Mouse (Mus musculus): ENCODE results near the gene Bik. TPM values are rescaled to one million over a fixed set of nuclear protein-coding genes. Genes with fewer than 3 reads are reported as not detected.

Gene Bik
- total and polyA plus RNA-seq, 2 experiments from 2014 or later = 0.16 to 1.3 TPM

- H3K4me2 ChIP-seq (ENCODE audit: low read depth, low read length) = no peak overlapping the region
- no peak for DNase-seq (ENCODE audit: low spot score)
- no peaks in the 10 kb centered on the region for H3K27me3 ChIP-seq (ENCODE audit: insufficient read depth, low read length)
- no peak overlapping the region for H3K4me3 ChIP-seq (ENCODE audit: low read length)
- H3K9me3 ChIP-seq (ENCODE audit: low read length) = no peaks in the 10 kb centered on the region
- TF ChIP-seq CTCF (IDR thresholded peaks at IDR 0.05; ENCODE audit: low read depth) = no peak
- no peak overlapping the region for H3K27ac ChIP-seq
- ATAC-seq = no peak
- WGBS = 46% methylated on average over 5 of the region's 5 CpGs
- H3K36me3 ChIP-seq (ENCODE audit: insufficient read depth, low read length) = no peaks in the 10 kb centered on the region
- peaks cover 12% of the 10 kb centered on the region; the same call in 1 of the 2 replicates for H3K4me1 ChIP-seq (ENCODE audit: insufficient read depth, low read length)
- H3K9ac ChIP-seq (replicated peaks; ENCODE audit: low read length) = no peak overlapping the region
Measured at GRCm38 (mm10) chr15:83560941-83561477, 34.3 kb downstream of the Bik start.

- peak overlapping the region; percentile 67 for H3K4me2 ChIP-seq (ENCODE audit: low read depth, low read length)
- no peak for TF ChIP-seq CTCF (IDR thresholded peaks at IDR 0.05; ENCODE audit: low read depth)
- DNase-seq (ENCODE audit: low spot score) (peak; percentile 77), ATAC-seq (peak; percentile 68; the same call in 1 of the 2 replicates)
- no peaks in the 10 kb centered on the region for H3K27me3 ChIP-seq (ENCODE audit: insufficient read depth, low read length)
- H3K4me1 ChIP-seq (ENCODE audit: insufficient read depth, low read length) = peaks cover 12% of the 10 kb centered on the region; the same call in 1 of the 2 replicates
- WGBS = 37% methylated on average over 15 of the region's 15 CpGs
- H3K9ac ChIP-seq (replicated peaks; ENCODE audit: low read length) = peak overlapping the region; percentile 33; the same call in 1 of the 2 replicates
- H3K4me3 ChIP-seq (ENCODE audit: low read length) = peak overlapping the region; percentile 33; the same call in 1 of the 2 replicates
- H3K36me3 ChIP-seq (ENCODE audit: insufficient read depth, low read length) = no peaks in the 10 kb centered on the region
- H3K27ac ChIP-seq = no peak overlapping the region
- H3K9me3 ChIP-seq (ENCODE audit: low read length) = no peaks in the 10 kb centered on the region
Measured at GRCm38 (mm10) chr15:83562626-83563270, 36.1 kb downstream of the Bik start.

- Histone ChIP-seq H3K36me3 (ENCODE audit: insufficient read depth, low read length) (no peaks in the 10 kb centered on the region), H3K27ac (no peak within 1 kb of the TSS), H3K27me3 (ENCODE audit: insufficient read depth, low read length) (no peaks in the 10 kb centered on the region), H3K9ac (replicated peaks; ENCODE audit: low read length) (peak within 1 kb of the TSS; percentile 33; the same call in 1 of the 2 replicates), H3K4me1 (ENCODE audit: insufficient read depth, low read length) (peaks cover 12% of the 10 kb centered on the region; the same call in 1 of the 2 replicates), H3K4me2 (ENCODE audit: low read depth, low read length) (peak within 1 kb of the TSS; percentile 67), H3K4me3 (ENCODE audit: low read length) (peak within 1 kb of the TSS; percentile 33), H3K9me3 (ENCODE audit: low read length) (no peaks in the 10 kb centered on the region)
- DNase-seq (ENCODE audit: low spot score) (no peak), ATAC-seq (0 out of 2 replicates have a peak, but pooled peaks have one; percentile 40)
- TF ChIP-seq CTCF (IDR thresholded peaks at IDR 0.05; ENCODE audit: low read depth) = no peak
- WGBS = 1% methylated on average over 28 of the region's 28 CpGs
Measured at GRCm38 (mm10) chr15:83563327-83563856, 36.7 kb downstream of the Bik start, which contains the start of the genes Tspo and Mcat. Gene Tspo, plus strand, starts transcription at chr15:83563592. Gene Mcat, minus strand, starts transcription at chr15:83563787.

- peaks cover 12% of the 10 kb centered on the region; the same call in 1 of the 2 replicates for H3K4me1 ChIP-seq (ENCODE audit: insufficient read depth, low read length)
- H3K36me3 ChIP-seq (ENCODE audit: insufficient read depth, low read length) = no peaks in the 10 kb centered on the region
- no peak for ATAC-seq
- peak overlapping the region; percentile 33 for H3K4me3 ChIP-seq (ENCODE audit: low read length)
- no peaks in the 10 kb centered on the region for H3K27me3 ChIP-seq (ENCODE audit: insufficient read depth, low read length)
- no peak overlapping the region for H3K27ac ChIP-seq
- H3K4me2 ChIP-seq (ENCODE audit: low read depth, low read length) = peak overlapping the region; percentile 67
- peak overlapping the region; percentile 33; the same call in 1 of the 2 replicates for H3K9ac ChIP-seq (replicated peaks; ENCODE audit: low read length)
- no peaks in the 10 kb centered on the region for H3K9me3 ChIP-seq (ENCODE audit: low read length)
- 3% methylated on average over 27 of the region's 27 CpGs for whole genome bisulfite sequencing
- TF ChIP-seq CTCF (IDR thresholded peaks at IDR 0.05; ENCODE audit: low read depth) = no peak
- peak; percentile 22 for DNase-seq (ENCODE audit: low spot score)
Measured at GRCm38 (mm10) chr15:83563857-83564651, 37.4 kb downstream of the Bik start.

- no peak for ATAC-seq
- no peak for DNase-seq (ENCODE audit: low spot score)
- H3K4me1 ChIP-seq (ENCODE audit: insufficient read depth, low read length) = peaks cover 12% of the 10 kb centered on the region; the same call in 1 of the 2 replicates
- no peak for TF ChIP-seq CTCF (IDR thresholded peaks at IDR 0.05; ENCODE audit: low read depth)
- no peak overlapping the region for H3K4me3 ChIP-seq (ENCODE audit: low read length)
- H3K9me3 ChIP-seq (ENCODE audit: low read length) = no peaks in the 10 kb centered on the region
- no peak overlapping the region for H3K9ac ChIP-seq (replicated peaks; ENCODE audit: low read length)
- WGBS = 84% methylated on average over 3 of the region's 3 CpGs
- no peaks in the 10 kb centered on the region for H3K27me3 ChIP-seq (ENCODE audit: insufficient read depth, low read length)
- no peaks in the 10 kb centered on the region for H3K36me3 ChIP-seq (ENCODE audit: insufficient read depth, low read length)
- H3K27ac ChIP-seq = no peak overlapping the region
- no peak overlapping the region for H3K4me2 ChIP-seq (ENCODE audit: low read depth, low read length)
Measured at GRCm38 (mm10) chr15:83565434-83565833, 38.8 kb downstream of the Bik start.

- Histone ChIP-seq H3K36me3 (ENCODE audit: insufficient read depth, low read length) (no peaks in the 10 kb centered on the region), H3K4me2 (ENCODE audit: low read depth, low read length) (no peak overlapping the region), H3K27ac (no peak overlapping the region), H3K9ac (replicated peaks; ENCODE audit: low read length) (no peak overlapping the region), H3K27me3 (ENCODE audit: insufficient read depth, low read length) (no peaks in the 10 kb centered on the region), H3K4me3 (ENCODE audit: low read length) (no peak overlapping the region), H3K4me1 (ENCODE audit: insufficient read depth, low read length) (peaks cover 12% of the 10 kb centered on the region; the same call in 1 of the 2 replicates), H3K9me3 (ENCODE audit: low read length) (no peaks in the 10 kb centered on the region)
- DNase-seq (ENCODE audit: low spot score) = no peak
- 67% methylated on average over 5 of the region's 5 CpGs for WGBS
- TF ChIP-seq CTCF (IDR thresholded peaks at IDR 0.05; ENCODE audit: low read depth) = no peak
- ATAC-seq = no peak
Measured at GRCm38 (mm10) chr15:83566006-83566405, 39.3 kb downstream of the Bik start.
